Mouse (Mus musculus) layer of hippocampus, adult 11-12 months (tissue): ENCODE results near the gene Cdkl1.

ENCODE experiments used
- DNase-seq: peaks from one replicate; pipeline ENCODE4 v3.0.0; 2022; ENCODE audit warnings: low spot score

The Cdkl1 gene

GRCm38 (mm10) chr12:69783247-69784025 is 7.6 kb downstream of the Cdkl1 start:
- DNase-seq, result no peak

GRCm38 (mm10) chr12:69781935-69782650 is 9.0 kb downstream of the Cdkl1 start:
- DNase-seq, result no peak

DNA sequence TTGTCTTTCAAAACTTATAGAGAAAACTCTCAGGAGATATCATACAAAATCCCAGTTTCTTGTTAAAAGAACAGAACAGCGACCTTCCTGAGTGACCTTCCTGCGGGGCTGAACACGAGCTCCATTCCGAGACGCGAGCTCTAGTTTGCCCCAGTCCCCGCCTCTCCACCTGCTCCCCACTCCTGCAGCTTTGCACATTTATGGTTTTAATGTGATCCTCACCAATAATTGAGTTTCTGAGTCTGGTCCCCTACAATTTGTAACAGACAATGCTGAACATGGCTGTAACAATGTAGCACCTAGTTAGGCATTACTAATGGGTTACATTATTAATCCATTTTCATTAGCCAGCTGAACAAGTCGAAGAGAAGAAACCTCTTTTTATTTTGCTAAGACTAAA is 9.6 kb downstream of the Cdkl1 start:
- DNase-seq, result no peak

DNA sequence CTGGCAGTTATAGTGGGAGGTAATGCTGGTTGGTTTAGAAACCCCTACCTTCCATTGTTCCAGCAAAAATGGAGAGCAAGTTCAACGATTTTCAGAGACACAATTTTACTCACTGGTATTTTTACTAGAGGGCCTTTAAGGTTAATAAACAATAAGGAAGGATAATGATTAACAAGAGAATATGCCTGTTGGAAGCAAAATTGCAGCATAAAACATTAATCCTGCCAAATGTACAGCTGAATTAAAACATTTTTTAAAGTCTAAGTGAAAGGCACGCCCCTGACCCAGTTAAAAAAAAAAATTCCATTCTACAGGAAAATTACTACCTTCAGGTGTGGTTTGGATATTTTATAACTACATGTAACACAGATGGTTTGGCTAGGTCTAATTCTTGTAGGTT is 13.1 kb downstream of the Cdkl1 start:
- DNase-seq, result no peak

DNA sequence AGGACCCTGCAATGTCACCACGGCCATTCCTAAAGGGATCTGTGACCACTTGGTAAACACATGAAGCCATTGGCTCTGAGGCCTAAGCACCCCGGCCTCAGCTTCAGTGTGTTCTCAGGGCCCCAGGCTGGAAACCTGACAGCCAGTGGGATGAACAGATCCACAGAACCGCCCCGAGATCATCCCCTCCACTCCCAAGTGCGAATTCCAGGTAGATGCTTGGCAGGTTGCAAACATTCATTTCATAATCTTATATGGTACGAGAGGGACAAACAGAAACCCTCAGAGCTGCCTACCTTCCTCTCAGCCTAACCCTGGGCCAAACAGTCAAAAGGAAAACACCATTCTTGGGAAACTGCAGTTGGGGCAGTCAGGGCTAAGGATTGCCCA is 13.7 kb downstream of the Cdkl1 start:
- DNase-seq, result no peak

DNA sequence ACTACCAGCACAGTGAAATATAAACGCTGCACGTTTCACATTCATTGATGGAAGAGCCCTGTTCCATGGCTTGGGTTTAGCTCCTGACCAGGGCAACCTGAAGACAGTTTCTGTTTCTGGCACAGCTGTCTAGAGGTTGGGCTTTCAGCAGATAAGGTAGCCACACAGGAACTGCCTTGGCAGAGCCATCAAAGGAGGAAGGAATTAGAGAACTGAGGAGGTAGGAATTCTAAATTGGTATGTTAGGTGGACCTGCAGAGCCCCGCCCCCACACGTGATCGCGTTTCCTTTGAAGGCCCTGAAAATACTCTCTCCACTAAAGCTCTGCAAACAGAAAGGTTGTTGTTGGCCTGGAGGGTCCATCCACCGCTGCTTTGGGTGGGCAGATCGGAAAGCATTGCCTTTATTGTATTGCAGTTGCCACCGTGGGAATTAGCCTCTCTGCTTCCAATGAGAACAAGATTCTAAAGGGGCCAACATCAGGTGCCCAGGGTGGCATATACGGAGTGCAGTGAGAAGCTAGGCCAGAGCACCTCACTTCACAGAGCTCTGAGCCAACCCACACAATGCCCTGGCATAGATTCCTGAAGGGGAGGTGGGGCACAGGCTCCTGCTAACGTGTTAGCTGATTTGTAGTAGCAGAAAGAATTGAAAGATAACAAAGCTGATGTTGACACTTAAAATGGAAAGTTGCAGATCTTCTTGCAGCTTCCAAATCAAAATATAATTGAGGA is 14.3 kb downstream of the Cdkl1 start:
- DNase-seq, result no peak

DNA sequence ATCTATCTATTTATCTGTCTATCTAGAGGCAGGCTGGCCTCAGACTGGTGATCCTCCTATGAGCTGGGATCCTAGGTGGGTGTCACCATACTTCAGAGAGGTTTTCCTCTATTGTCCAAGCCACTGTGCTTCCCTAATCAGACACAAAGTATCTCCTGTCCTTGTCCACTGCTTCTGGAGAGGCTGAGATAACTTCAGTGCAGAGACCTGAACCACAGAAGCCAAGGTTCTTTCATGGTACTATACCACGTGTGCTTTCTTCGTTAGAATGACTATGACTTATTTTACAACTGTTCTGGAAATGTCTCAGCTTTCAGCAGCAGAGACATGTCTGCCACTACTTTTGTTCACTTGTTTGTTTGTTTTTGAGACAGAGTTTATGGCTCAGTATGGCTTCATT is 22.2 kb downstream of the Cdkl1 start:
- no peak for DNase-seq

GRCm38 (mm10) chr12:69767476-69768258 is 23.4 kb downstream of the Cdkl1 start:
- no peak for DNase-seq

DNA sequence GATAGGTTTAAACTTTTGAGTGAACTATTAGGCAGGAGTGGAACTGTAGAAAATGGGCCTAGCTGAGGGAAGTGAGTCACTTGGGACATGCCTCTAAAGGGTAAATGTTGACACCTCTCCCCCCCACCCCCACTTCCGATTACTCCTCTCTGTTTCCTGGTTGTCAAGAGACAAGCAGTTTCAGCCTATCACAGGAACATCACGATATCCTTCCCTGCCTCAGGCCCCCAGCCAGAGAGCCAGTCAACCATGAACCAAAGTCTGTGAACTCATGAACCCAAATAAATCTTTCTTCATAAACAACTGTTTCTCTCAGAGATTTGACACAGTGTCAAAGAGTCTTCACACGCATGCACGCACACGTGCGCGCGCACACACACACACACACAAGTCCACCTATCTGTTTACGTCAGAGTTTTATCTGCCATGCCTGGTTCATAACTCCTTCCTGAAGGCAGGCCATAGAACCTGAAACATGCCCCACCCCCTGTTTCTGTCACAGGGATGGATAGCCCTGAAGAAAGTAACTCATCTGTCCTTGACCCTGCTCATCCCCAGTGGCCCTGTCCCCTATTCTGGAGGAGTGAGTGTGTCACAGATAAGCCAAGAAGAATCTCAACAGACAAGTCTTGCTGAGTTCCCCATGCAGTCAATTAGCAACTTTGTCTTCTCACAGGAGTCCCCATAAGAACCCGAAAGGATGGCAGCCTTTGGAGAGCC is 24.7 kb downstream of the Cdkl1 start:
- no peak for DNase-seq

DNA sequence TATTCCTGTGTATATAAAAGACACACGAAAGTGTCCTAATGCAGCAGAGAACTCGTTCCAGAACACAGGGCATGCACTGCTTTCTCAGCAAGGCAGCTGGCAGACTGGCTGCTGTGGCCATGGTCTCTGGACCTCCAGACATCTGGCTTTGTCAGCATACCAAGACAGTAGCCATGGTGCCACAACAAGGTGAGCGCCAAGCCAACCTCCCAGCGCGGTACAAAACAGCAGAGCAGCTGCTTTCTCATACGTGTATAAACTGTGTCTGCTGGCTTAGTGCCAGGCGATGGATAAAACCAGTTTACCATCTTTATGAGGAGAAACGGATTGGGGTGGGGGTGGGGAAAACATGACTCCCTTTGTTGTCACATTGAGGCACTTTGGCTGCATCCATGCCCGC is 25.5 kb downstream of the Cdkl1 start:
- no peak for DNase-seq

DNA sequence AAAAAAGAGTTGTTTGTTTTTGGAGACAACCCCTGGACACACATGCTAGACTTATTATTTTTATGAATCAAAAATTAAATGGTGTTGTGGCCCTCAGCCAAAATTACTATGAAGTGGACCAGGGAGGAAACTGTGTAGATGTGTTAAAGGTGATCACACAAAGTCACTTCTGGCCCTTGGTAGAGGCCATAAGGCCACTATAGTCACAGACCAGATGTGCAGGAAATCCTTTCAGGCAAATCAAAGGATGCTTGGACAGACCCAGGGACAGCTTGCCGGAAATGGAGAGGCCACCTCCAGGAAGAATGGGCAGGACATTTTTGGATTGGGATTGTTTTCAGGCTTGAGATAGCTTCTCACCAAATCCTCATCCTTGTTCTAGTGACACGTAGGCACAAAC is 29.5 kb downstream of the Cdkl1 start:
- no peak for DNase-seq

DNA sequence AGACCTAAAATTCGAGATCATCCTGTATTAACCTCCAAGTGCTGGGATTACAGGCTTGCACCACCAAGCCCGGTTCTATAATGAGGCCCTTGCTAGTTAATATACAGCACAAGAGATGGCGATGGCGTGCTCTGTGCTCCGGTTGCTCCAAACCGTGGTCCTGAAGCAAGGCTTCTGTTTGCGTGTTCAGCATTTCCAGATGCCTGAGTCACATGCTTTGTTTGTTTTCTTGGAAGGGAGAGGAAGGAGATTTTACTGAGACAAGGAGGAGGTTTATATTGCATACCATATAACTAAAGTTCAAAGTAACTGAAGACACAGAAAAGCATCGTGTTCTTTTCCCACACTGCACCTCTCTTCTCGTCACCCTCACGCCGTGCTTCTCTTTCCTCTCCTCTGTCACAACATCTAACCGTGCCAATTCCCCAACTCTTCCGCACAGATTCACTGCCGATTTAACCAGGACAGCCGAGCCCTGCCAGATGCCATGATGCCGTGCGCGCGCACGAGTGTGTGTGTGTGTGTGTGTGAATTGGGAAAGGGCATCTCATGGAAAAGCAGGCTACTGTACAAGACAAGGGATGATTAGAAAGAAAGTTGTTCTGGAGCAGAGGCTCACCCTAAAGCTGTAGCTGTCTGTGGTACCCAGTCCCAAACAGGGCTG is 30.2 kb downstream of the Cdkl1 start:
- DNase-seq, result no peak

DNA sequence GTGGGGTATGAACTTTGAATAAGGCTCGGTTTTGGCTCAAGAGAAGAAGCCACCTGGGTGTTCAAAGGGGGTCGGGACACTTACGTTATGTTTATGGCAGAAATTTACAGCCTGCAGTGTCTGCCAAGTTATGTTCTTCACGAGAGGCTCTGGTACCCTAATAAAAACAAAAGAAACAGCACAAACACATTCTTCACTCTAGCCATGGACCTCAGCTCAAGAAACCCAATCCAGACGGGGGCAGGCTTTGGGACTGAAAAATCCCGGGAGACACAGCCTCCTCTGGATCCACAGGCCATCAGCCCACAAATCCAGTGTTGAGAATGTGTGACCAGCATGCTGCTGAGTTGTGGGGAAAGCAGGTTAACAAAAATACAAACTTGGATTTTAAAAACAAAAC is 31.1 kb downstream of the Cdkl1 start:
- no peak for DNase-seq

DNA sequence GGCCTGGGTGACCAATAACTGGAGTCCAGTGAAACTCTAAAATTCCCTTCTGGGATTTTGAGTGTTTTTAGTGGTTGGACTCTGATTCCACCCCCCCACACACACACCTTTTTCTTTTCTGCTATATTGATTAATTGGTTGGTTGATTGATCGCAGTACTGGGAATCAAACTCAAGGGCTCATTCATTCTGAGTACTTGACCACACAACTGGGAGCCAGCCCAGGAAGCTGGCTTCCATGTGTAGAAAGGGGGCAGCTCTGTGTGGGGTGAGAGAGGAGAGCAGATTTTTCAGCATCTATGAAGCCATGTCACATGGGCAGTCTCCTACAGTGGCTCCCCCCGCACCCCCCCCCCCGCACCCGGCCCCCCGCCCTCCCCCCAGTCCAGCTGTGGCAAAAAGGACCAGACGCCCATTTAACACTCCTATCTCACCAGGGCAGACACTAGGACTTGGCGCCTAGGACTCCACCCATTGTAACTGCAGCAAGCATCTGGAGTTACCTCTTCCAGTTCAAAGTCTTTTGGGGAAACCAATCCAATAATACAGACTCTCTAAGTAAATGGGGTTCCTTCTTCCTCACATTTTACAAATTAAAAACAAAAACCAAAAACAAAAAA is 31.7 kb downstream of the Cdkl1 start:
- no peak for DNase-seq

DNA sequence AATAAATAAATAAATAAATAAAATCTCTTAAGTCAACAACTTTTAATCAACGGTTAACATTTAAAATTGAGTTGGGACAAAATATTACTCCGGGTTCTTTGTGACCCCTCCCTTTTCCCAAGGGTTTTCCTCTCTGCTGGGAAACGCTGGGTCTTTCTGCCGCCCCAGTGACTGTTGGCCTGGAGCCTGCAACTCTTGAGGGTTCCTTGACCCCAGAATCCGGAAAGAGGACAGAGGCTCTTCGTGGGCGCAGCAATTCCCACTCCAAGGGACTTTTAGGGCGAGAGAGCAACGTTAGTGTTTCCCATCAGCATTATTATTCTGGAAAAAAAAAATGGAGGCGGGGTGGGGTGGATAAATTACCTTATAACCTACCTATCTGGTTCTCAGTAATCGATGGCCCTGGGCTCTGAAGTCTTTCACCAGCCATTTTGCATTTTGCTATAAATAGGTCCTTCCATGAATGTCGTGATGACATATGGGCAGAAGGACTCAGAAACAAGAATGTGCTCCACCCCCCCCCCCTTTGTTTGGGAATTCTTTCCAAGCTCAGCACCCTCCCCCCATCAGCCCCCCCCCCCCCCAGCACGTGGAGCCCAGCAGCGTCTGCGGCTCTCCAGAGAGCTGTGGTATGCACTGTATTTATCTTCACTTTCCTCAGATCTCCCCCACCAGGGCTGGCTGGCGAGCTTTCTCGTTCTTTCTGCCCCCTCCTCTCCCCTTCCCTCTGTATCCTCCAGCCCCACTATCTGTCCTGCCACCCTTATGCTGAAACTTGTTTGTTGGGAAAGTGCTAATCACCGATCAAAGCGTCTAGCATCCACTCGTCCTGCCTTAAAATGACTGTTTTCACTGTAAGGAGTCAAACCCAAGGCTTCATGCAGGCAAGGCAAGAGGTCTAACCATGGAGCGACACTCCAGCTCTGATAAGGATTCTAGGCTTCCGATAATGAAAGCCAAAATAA is 32.6 kb downstream of the Cdkl1 start:
- no peak for DNase-seq

GRCm38 (mm10) chr12:69757418-69758141 is 33.5 kb downstream of the Cdkl1 start:
- peak; percentile 74 for DNase-seq

- DNase-seq, result no peak
Measured at GRCm38 (mm10) chr12:69756015-69756414, 35.1 kb downstream of the Cdkl1 start.

- DNase-seq, result no peak
Measured at GRCm38 (mm10) chr12:69753936-69754335, 37.1 kb downstream of the Cdkl1 start.
